Mouse (Mus musculus) thymus, adult 2 months (tissue): ENCODE measurements around the gene Klhdc8a. TPM values are rescaled to one million over a fixed set of nuclear protein-coding genes. Genes with fewer than 3 reads are reported as not detected.

Source experiments
- DNase-seq: peaks from one replicate; pipeline ENCODE4 v3.0.0; 2021
- H3K27ac ChIP-seq: fragments of 200-500 bp; 2 replicates; pipeline ENCODE4 v1.5.1; 2012; ENCODE audit warnings: low read length, control low read depth; ENCODE audit not compliant: control insufficient read depth, insufficient read depth
- H3K27me3 ChIP-seq: fragments of 200-500 bp; 2 replicates; pipeline ENCODE4 v1.6.1; 2012; ENCODE audit warnings: mild to moderate bottlenecking, low read length, moderate library complexity, mixed read lengths; ENCODE audit not compliant: control insufficient read depth, insufficient read depth
- H3K36me3 ChIP-seq: fragments of 200-500 bp; 2 replicates; pipeline ENCODE4 v1.6.1; 2012; ENCODE audit warnings: mild to moderate bottlenecking, low read length, moderate library complexity; ENCODE audit not compliant: control insufficient read depth, insufficient read depth
- H3K4me1 ChIP-seq: fragments of 200-500 bp; replicated peaks from 2 replicates; pipeline ENCODE4 v1.6.1; 2012; ENCODE audit warnings: low read length; ENCODE audit not compliant: control insufficient read depth, insufficient read depth
- H3K4me3 ChIP-seq: fragments of 200-500 bp; 2 replicates; pipeline ENCODE4 v1.5.1; 2012; ENCODE audit warnings: mild to moderate bottlenecking, low read length, control low read depth, moderate library complexity; ENCODE audit not compliant: control insufficient read depth, insufficient read depth
- CTCF ChIP-seq: fragments of 200-500 bp; IDR thresholded peaks from 2 replicates; pipeline ENCODE4 v1.5.1; 2012; ENCODE audit warnings: mild to moderate bottlenecking, control low read depth, low read length, moderate library complexity, borderline replicate concordance; ENCODE audit not compliant: control insufficient read depth, poor library complexity, insufficient read depth; ENCODE audit errors: extremely low read depth
- POLR2A ChIP-seq: fragments of 200-500 bp; IDR thresholded peaks from 2 replicates; pipeline ENCODE4 v1.6.1; 2012; ENCODE audit warnings: mild to moderate bottlenecking, low read length, control low read depth, moderate library complexity; ENCODE audit not compliant: control insufficient read depth, poor library complexity, insufficient read depth; ENCODE audit errors: extremely low read depth
- WGBS: fragments of 180-500 bp; shearing (Covaris S2); methylation state at CpG from one replicate; pipeline ENCODE4 v1.1.7; 2018; 5-methylcytosine and 5-hydroxymethylcytosine counted together
- polyA plus RNA-seq: library from polyadenylated mRNA; depleted of rRNA; stranded (reverse); fragments of >200 nt; gene quantifications from 2 replicates; pipeline ENCODE4 v1.2.3, GENCODE M21; 2012

Gene Klhdc8a
- polyA plus RNA-seq, 1 experiment = 6.6 TPM

DNA sequence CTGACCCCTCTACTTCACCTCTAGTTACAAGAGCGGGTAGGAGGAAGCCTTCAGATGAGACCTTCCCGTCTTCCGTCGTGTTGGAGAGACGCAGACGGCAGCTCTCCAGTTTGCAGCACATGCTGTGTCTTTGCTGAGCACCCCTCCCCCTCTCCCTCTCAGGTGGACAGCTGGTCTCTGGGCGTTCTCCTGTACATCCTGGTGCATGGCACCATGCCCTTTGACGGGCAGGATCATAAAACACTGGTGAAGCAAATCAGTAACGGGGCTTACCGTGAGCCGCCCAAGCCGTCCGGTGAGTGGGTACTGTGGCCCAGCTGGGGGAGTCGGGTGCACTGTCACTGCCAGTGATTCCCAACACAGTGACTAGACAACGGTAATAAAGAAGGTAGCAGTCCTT lies 32.0 kb downstream of the Klhdc8a start:
- Histone ChIP-seq H3K36me3 (no peaks in the 10 kb centered on the region), H3K4me1 (no peaks in the 10 kb centered on the region; the same call in 1 of the 2 replicates), H3K4me3 (no peak overlapping the region), H3K27ac (no peak overlapping the region), H3K27me3 (no peaks in the 10 kb centered on the region)
- TF ChIP-seq CTCF (no peak), POLR2A (no peak)
- no peak for DNase-seq
- WGBS = 95% methylated on average over 15 of the region's 15 CpGs

DNA sequence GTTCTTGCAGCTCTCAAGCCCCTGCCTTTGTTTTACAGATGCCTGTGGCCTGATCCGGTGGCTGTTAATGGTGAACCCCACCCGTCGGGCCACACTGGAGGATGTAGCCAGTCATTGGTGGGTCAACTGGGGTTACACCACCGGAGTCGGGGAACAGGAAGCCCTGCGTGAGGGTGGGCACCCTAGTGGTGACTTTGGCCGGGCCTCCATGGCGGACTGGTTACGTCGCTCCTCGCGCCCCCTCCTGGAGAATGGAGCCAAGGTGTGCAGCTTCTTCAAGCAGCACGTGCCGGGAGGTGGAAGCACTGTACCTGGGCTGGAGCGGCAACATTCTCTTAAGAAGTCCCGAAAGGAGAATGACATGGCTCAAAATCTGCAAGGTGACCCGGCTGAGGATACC lies 32.9 kb downstream of the Klhdc8a start:
- no peaks in the 10 kb centered on the region for H3K36me3 ChIP-seq
- 95% methylated on average over 17 of the region's 17 CpGs for WGBS
- TF ChIP-seq POLR2A = no peak
- no peak for TF ChIP-seq CTCF
- peaks cover under 1% of the 10 kb centered on the region; the same call in 1 of the 2 replicates for H3K4me1 ChIP-seq
- no peak for DNase-seq
- no peaks in the 10 kb centered on the region for H3K27me3 ChIP-seq
- H3K27ac ChIP-seq = no peak overlapping the region
- no peak overlapping the region for H3K4me3 ChIP-seq

DNA sequence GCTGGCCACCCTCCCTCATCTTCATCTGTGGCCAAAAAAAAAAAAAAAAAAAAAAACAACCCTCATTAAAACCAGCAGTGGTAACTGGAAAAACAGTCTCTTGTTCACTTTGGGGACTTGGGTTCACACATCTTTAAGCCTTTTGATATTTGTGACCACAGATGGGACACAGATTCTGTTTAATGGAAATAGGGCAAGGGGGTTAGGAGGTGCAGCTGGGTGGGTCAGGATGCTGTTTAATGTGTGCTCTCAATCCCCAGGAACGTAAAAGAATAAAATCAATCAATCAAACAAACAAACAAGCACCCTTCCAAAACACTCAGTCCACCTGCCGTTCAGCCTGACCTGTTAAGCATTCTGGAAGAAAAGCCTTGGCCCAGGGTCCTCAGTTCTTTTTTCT lies 34.8 kb downstream of the Klhdc8a start:
- 85% methylated on average over 2 of the region's 2 CpGs for WGBS
- no peak overlapping the region for H3K27ac ChIP-seq
- TF ChIP-seq POLR2A (no peak), CTCF (no peak)

DNA sequence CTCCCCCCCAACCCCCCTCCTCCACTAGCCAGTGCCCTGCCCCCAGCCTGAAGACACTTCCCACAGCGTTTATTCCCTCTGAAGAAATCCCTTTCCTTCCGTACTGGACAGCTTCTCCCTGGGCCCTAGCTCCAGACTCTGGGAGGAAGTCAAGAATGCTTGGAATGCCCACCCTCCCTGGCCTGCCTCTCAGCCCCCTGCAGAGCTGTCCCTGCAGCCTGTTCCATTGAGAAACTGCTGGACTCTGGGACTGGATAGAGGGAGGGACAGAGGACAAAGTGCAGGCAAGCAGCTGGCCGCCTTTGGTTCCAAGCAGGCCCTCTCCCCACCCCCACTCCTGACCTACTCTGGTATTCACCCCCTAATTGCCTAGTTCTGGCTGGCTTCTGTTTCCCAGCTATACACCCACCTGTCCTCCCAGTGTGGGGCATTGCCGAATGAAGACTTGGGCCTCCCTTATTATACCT lies 35.3 kb downstream of the Klhdc8a start:
- Histone ChIP-seq H3K4me1 (peaks cover 10% of the 10 kb centered on the region), H3K36me3 (no peaks in the 10 kb centered on the region), H3K27me3 (no peaks in the 10 kb centered on the region), H3K27ac (no peak overlapping the region), H3K4me3 (no peak overlapping the region)
- DNase-seq = no peak
- WGBS = 83% methylated on average over 4 of the region's 4 CpGs
- TF ChIP-seq POLR2A (no peak), CTCF (no peak)

More for the DNA sequence above, 34.8 kb downstream of the Klhdc8a start:
- no peak for DNase-seq
- no peak overlapping the region for H3K4me3 ChIP-seq
- no peaks in the 10 kb centered on the region for H3K27me3 ChIP-seq
- H3K4me1 ChIP-seq = peaks cover 10% of the 10 kb centered on the region
- no peaks in the 10 kb centered on the region for H3K36me3 ChIP-seq

DNA sequence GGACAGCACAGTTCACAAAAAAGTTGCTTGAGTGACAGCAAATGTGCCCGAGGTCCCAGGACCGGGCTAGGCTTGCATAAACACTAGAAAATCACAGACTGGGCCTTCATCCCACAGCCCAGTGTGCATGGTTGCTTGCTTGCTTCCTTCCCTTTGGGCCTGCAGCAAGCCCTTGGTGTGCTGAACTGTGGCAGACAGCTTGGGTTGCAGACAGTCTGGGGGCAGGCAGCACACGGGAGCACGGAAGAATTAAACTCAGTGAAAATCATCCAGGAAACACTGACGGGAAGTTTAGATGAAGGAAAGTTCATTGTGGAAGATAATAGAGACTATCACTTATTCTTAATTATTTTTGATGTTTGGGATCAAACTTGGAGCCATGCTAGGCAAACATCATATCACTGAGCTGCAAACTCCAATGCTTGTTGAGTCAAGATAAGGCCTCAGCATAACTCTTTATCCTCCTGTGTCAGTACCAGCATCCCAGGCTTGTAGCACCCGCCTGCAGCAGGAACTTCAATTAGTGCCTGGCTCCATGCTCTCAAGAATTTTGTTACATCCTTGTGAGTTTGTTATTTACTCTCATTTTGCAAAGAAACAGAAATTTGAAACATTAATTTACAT lies 35.9 kb downstream of the Klhdc8a start:
- Histone ChIP-seq H3K4me3 (no peak overlapping the region), H3K27ac (no peak overlapping the region), H3K4me1 (peaks cover 10% of the 10 kb centered on the region), H3K36me3 (no peaks in the 10 kb centered on the region), H3K27me3 (no peaks in the 10 kb centered on the region)
- 91% methylated on average over 6 of the region's 6 CpGs for WGBS
- DNase-seq = no peak
- TF ChIP-seq POLR2A (no peak), CTCF (no peak)

DNA sequence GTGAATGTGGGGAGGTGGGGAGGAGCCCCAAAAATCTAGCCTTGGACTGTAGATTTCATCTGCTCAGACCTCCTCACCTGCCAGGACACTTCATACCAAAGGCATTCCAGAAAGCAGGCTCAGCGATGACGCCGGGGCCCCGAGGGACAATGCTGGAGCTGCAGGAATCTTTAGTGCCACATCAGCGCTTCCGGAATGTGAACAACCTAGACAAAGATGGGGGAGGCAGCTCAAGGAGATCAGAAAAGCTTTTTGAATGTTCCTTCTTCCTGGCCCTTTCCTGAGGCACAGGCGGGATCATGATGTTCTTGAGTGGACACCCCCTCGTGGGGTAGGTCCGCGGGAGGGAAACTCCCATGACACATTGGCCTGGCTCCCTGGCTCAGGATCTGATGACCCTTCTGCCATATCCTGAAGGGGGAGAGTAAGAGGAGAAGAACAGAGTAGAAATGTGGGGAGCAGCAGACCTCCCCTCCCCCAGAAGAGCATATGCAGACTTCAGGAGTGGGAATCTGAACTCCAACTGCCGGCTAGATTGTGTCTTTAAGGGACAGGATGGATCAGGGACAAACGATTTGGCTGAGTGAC lies 37.0 kb downstream of the Klhdc8a start:
- no peak for DNase-seq
- Histone ChIP-seq H3K27me3 (no peaks in the 10 kb centered on the region), H3K4me1 (peaks cover 10% of the 10 kb centered on the region), H3K4me3 (no peak overlapping the region), H3K36me3 (no peaks in the 10 kb centered on the region), H3K27ac (no peak overlapping the region)
- no peak for TF ChIP-seq CTCF
- TF ChIP-seq POLR2A = no peak
- 82% methylated on average over 12 of the region's 12 CpGs for WGBS
